ENCODE assay signal across 7 mouse cellular contexts in the genomic region with DNA sequence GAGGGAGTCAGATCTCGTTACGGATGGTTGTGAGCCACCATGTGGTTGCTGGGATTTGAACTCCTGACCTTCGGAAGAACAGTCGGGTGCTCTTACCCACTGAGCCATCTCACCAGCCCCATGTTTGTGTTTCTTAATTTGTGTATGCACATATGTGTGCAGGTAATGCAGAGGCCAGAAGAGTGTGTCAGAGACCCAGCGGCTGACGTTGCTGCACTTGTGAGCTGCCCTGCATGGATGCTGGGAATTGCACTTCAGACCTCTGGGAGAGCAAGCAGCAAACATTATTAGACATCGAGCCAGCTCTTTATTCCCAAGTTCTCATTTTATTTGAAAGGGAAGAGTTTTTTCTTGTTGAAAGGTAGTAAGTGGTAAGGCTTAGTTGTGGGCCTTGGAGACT. TPM values are rescaled to one million over a fixed set of nuclear protein-coding genes. Genes with fewer than 3 reads are reported as not detected.
DNase-seq lines count a peak whose midpoint lies in the region; ATAC-seq and TF ChIP-seq lines count a peak whose summit lies in the region.
"Not testable (repeated sequence)": the region's sequence is repeated elsewhere in the genome, so short reads cannot be mapped to it uniquely, and the experiment has no call there.

No protein-coding gene starts in this region.

- TF ChIP-seq RAD21 in CH12.LX (IDR thresholded peaks at IDR 0.05; ENCODE audit: low read depth, low read length): not testable (repeated sequence)

- not testable (repeated sequence) for H3K27ac ChIP-seq in CH12.LX (ENCODE audit: insufficient read depth, low read depth); midbrain, embryonic 11.5 days (ENCODE audit: low read depth, low read length)
- H3K27ac ChIP-seq in embryonic facial prominence, embryonic 13.5 days: 0 out of 2 replicates have a peak overlapping the region, but pooled peaks have one; percentile 48
- H3K27ac ChIP-seq in forebrain, embryonic 15.5 days (replicated peaks): 0 out of 2 replicates have a peak overlapping the region, but pooled peaks have one; percentile 42
- H3K27ac ChIP-seq in limb, embryonic 12.5 days: peak overlapping the region; percentile 17; the same call in 1 of the 2 replicates
- 0 out of 2 replicates have a peak overlapping the region, but pooled peaks have one; percentile 15 for H3K27ac ChIP-seq in midbrain, embryonic 15.5 days

- H3K27me3 ChIP-seq in CH12.LX (replicated peaks); embryonic facial prominence, embryonic 13.5 days; forebrain, embryonic 15.5 days; limb, embryonic 12.5 days; midbrain, embryonic 11.5 days (ENCODE audit: control insufficient read depth, insufficient read depth, low read length); midbrain, embryonic 15.5 days (replicated peaks): not testable (repeated sequence)

- not testable (repeated sequence) for H3K9ac ChIP-seq in CH12.LX (ENCODE audit: insufficient read depth, low read depth); embryonic facial prominence, embryonic 13.5 days; forebrain, embryonic 15.5 days (replicated peaks); limb, embryonic 12.5 days (replicated peaks); midbrain, embryonic 11.5 days (ENCODE audit: low read length); midbrain, embryonic 15.5 days

- not testable (repeated sequence) for TF ChIP-seq CTCF in CH12.LX (conservative IDR thresholded peaks at IDR 0.05 in 1 of 2, IDR thresholded peaks at IDR 0.05 in 1 of 2; ENCODE audit: low read depth in 2 of 2, low read length in 2 of 2)

- not testable (repeated sequence) for H3K4me2 ChIP-seq in CH12.LX (ENCODE audit: insufficient read depth, low read depth, poor library complexity, severe bottlenecking); embryonic facial prominence, embryonic 13.5 days; forebrain, embryonic 15.5 days (replicated peaks); limb, embryonic 12.5 days; midbrain, embryonic 11.5 days; midbrain, embryonic 15.5 days

- H3K9me3 ChIP-seq in CH12.LX (replicated peaks; ENCODE audit: low read length); embryonic facial prominence, embryonic 13.5 days; forebrain, embryonic 15.5 days; limb, embryonic 12.5 days; midbrain, embryonic 11.5 days (ENCODE audit: control insufficient read depth, low read length); midbrain, embryonic 15.5 days: not testable (repeated sequence)

- H3K4me3 ChIP-seq in CH12.LX (replicated peaks in 1 of 3; ENCODE audit: low read depth in 2 of 3, low read length in 2 of 3, poor library complexity in 1 of 3); embryonic facial prominence, embryonic 13.5 days; forebrain, embryonic 15.5 days; limb, embryonic 12.5 days (replicated peaks); midbrain, embryonic 11.5 days (ENCODE audit: low read depth, low read length); midbrain, embryonic 15.5 days: not testable (repeated sequence)

- not testable (repeated sequence) for H3K36me3 ChIP-seq in CH12.LX (replicated peaks in 1 of 2; ENCODE audit: control insufficient read depth in 1 of 2, insufficient read depth in 1 of 2, low read length in 1 of 2); embryonic facial prominence, embryonic 13.5 days; forebrain, embryonic 15.5 days; limb, embryonic 12.5 days; midbrain, embryonic 11.5 days (ENCODE audit: control insufficient read depth, insufficient read depth, low read length); midbrain, embryonic 15.5 days (replicated peaks)

- TF ChIP-seq POLR2A in CH12.LX (IDR thresholded peaks at IDR 0.05; ENCODE audit: low read depth, low read length): not testable (repeated sequence)

- H3K79me2 ChIP-seq in CH12.LX (replicated peaks; ENCODE audit: control insufficient read depth, extremely low read depth, insufficient read depth, poor library complexity, severe bottlenecking): peaks cover 15% of the 10 kb centered on the region

- TF ChIP-seq EP300 in CH12.LX (IDR thresholded peaks at IDR 0.05; ENCODE audit: low read length): not testable (repeated sequence)

- dilution Hi-C loops in CH12.LX (cut with MboI; ENCODE audit: extremely low pct_ligation_motif_present, extremely low pct_unique_long_range_greater_than_20kb, low sequenced_read_pairs): not testable (repeated sequence)

- not testable (repeated sequence) for DNase-seq in CH12.LX (ENCODE audit: extremely low read depth)
- peak; percentile 75 for DNase-seq in heart, adult 11 months
- peak; percentile 82 for DNase-seq in midbrain, embryonic 11.5 days (ENCODE audit: low spot score, missing footprints)

- not testable (repeated sequence) for ATAC-seq in embryonic facial prominence, embryonic 13.5 days (ENCODE audit: insufficient number of reproducible peaks, insufficient read depth, low FRiP score, low TSS enrichment, low read depth); forebrain, embryonic 15.5 days (replicated peaks); limb, embryonic 12.5 days (ENCODE audit: insufficient number of reproducible peaks, insufficient read depth, low FRiP score, low TSS enrichment, low read depth); midbrain, embryonic 11.5 days (ENCODE audit: low FRiP score); midbrain, embryonic 15.5 days (replicated peaks)

- in situ Hi-C loops in CH12.LX (cut with MboI; ENCODE audit: low pct_ligation_motif_present, low pct_unique_long_range_greater_than_20kb, low sequenced_read_pairs): not testable (repeated sequence)

- WGBS in embryonic facial prominence, embryonic 13.5 days: 74% methylated on average over 7 of the region's 7 CpGs
- WGBS in forebrain, embryonic 15.5 days: 85% methylated on average over 7 of the region's 7 CpGs
- WGBS in limb, embryonic 12.5 days: 77% methylated on average over 7 of the region's 7 CpGs
- 93% methylated on average over 5 of the region's 7 CpGs for WGBS in midbrain, embryonic 11.5 days
- 83% methylated on average over 7 of the region's 7 CpGs for WGBS in midbrain, embryonic 15.5 days

- peaks cover 2 to 15% of the 10 kb centered on the region in 2 experiments; a peak in 3 of 4 replicates for H3K4me1 ChIP-seq in CH12.LX (ENCODE audit: control insufficient read depth in 1 of 2, insufficient read depth in 2 of 2)
- H3K4me1 ChIP-seq in embryonic facial prominence, embryonic 13.5 days: peaks cover 19% of the 10 kb centered on the region
- H3K4me1 ChIP-seq in forebrain, embryonic 15.5 days: peaks cover 21% of the 10 kb centered on the region
- peaks cover 22% of the 10 kb centered on the region for H3K4me1 ChIP-seq in limb, embryonic 12.5 days (replicated peaks)
- H3K4me1 ChIP-seq in midbrain, embryonic 11.5 days (ENCODE audit: control insufficient read depth, insufficient read depth, low read length): peaks cover 13% of the 10 kb centered on the region
- H3K4me1 ChIP-seq in midbrain, embryonic 15.5 days: peaks cover 18% of the 10 kb centered on the region

TF ChIP-seq in CH12.LX, 34 proteins besides CTCF, POLR2A, EP300 and RAD21:
- TF ChIP-seq TBP (conservative IDR thresholded peaks at IDR 0.05; ENCODE audit: low read depth, low read length): 0 out of 2 replicates have a peak, but pooled peaks have one; percentile 12

RNA-seq across cellular contexts. Expression of gene Rere, which starts 2.1 kb away (rescaled TPM):
- total RNA-seq in CH12.LX (2012; rRNA removed) (8.2 and 8.7 TPM in 2 replicates), CH12.LX (2014; rRNA removed) (3.1 and 3.4 TPM in 2 replicates)
- 28.2 and 36.5 TPM in 2 replicates for polyA plus RNA-seq in CH12.LX (2012; ENCODE audit: insufficient read length, low read depth)
- polyA plus RNA-seq in embryonic facial prominence, embryonic 13.5 days (2015; fragmentation: Nextera tagmentation; extraction: Ambion mirVana): 23.3 and 26.3 TPM in 2 replicates
- 26.6 and 32.0 TPM in 2 replicates for polyA plus RNA-seq in forebrain, embryonic 15.5 days (2015; fragmentation: Nextera tagmentation; extraction: Ambion mirVana)
- 31.4 and 35.4 TPM in 2 replicates for polyA plus RNA-seq in limb, embryonic 12.5 days (2016; fragmentation: Nextera tagmentation; extraction: Ambion mirVana)
- 34.2 and 36.8 TPM in 2 replicates for polyA plus RNA-seq in midbrain, embryonic 11.5 days (2014; fragmentation: Nextera tagmentation; extraction: Ambion mirVana)
- 32.1 and 37.4 TPM in 2 replicates for polyA plus RNA-seq in midbrain, embryonic 15.5 days (2015; fragmentation: Nextera tagmentation; extraction: Ambion mirVana)

RNA-seq across cellular contexts. Expression of gene Eno1, which starts 42.8 kb away (rescaled TPM):
- total RNA-seq in CH12.LX (2012; rRNA removed) (1,210 and 1,985 TPM in 2 replicates), CH12.LX (2014; rRNA removed) (903 and 1,109 TPM in 2 replicates)
- polyA plus RNA-seq in CH12.LX (2012; ENCODE audit: insufficient read length, low read depth): 1,272 and 1,619 TPM in 2 replicates
- 1,290 and 1,439 TPM in 2 replicates for polyA plus RNA-seq in embryonic facial prominence, embryonic 13.5 days (2015; fragmentation: Nextera tagmentation; extraction: Ambion mirVana)
- polyA plus RNA-seq in forebrain, embryonic 15.5 days (2015; fragmentation: Nextera tagmentation; extraction: Ambion mirVana): 953 and 957 TPM in 2 replicates
- polyA plus RNA-seq in limb, embryonic 12.5 days (2016; fragmentation: Nextera tagmentation; extraction: Ambion mirVana): 1,793 and 1,872 TPM in 2 replicates
- polyA plus RNA-seq in midbrain, embryonic 11.5 days (2014; fragmentation: Nextera tagmentation; extraction: Ambion mirVana): 1,438 and 1,518 TPM in 2 replicates
- polyA plus RNA-seq in midbrain, embryonic 15.5 days (2015; fragmentation: Nextera tagmentation; extraction: Ambion mirVana): 1,044 and 1,060 TPM in 2 replicates
